Mouse (Mus musculus): ENCODE data around the gene 2310022B05Rik. TPM values are rescaled to one million over a fixed set of nuclear protein-coding genes. Genes with fewer than 3 reads are reported as not detected.

The 2310022B05Rik gene
- total RNA-seq, 2 experiments from 2014 or later = 76.5 to 77.4 TPM

DNA sequence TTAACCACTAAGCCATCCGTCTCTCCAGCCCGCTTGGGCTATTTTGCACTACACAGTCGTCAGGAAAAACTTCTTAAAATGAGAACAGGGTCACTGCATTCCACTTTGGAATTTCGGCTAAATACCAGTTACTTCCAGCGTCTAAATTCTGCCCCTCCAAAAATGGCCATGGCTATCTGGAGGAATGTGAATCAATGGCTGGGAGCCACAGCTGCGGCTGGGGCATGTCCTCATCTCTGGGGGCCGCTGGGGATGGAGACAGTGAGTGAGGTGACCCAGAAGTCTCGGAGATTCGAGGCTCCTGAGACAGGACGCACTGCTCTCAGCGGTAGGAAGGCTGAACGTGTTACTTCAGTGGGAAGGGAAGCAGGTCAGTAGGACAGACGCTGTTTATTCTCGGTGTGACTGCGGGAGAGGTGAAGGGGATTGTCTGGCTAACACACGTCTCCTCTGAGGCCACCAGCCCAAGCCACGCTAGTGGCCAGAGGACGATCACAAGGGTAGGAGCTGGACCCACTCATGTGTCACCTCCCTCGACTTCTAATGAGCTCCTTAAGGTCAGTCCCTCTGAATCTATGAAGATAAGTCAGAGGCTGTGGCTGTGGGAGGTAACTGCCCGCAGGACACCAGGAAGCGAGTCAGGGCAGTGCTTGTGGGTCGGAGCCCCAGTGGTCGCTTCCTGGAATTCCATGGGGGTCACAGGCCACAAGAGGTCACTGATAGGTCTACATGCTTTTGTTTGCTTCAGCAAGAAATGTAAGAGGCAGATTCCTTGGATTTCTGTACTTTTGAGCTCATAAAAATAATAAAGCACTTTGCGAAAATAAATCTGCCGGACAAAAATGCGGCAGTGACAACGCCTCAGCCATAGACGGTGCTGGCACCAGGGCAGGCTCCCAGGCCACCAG, 9.3 kb downstream of the 2310022B05Rik start:
- H3K4me3 ChIP-seq = no peak overlapping the region
- peak overlapping the region; percentile 11; the same call in 1 of the 2 replicates for H3K27ac ChIP-seq
- DNase-seq (ENCODE audit: low spot score in 2 of 2) = no peak
- no peak for TF ChIP-seq CTCF (conservative IDR thresholded peaks at IDR 0.05)

DNA sequence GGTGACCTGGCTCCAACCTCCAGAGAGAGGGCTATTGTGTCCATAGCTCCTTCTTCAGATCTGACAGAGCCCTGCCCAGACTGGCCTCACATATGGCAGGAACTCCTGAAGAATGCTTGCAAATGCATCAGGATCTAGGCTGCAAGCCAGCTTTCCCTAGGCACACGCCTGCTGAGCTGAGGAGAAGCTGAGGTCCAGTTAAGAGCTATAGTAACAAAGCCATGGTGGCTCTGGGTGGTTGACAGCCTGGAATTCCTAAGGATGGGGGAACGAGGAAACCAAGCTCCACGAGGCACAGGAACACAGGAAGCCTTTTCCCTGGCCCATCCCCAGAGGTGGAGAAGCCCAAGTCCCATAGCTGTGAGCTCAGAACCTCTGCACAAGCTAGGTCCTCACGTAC, 10.6 kb downstream of the 2310022B05Rik start:
- no peak overlapping the region; the same call in 1 of the 2 replicates for H3K27ac ChIP-seq
- no peak for TF ChIP-seq CTCF (conservative IDR thresholded peaks at IDR 0.05)
- H3K4me3 ChIP-seq = no peak overlapping the region
- no peak for DNase-seq (ENCODE audit: low spot score in 2 of 2)

DNA sequence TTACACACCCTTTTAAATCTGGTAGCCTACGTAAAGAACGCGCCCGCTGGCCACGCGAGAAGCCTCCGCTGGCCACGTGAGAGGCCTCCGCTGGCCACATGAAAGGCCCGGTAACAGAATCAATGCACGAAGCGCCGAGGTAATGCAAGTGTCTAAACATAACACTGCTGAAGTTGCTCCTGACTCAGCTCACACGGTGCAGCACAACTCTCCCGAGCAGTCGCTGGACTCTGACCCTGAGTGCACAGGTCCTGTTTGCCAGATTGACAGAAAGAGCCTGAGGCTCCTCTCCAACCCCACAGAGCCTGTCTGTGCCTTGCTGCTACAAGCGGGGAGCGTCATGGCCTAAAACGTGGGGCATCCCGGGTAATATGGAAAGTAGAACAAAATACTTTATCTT, 11.4 kb downstream of the 2310022B05Rik start:
- no peak overlapping the region for H3K4me3 ChIP-seq
- 0 out of 2 replicates have a peak overlapping the region, but pooled peaks have one; percentile 10 for H3K27ac ChIP-seq
- DNase-seq (ENCODE audit: low spot score in 2 of 2) = no peak
- no peak for TF ChIP-seq CTCF (conservative IDR thresholded peaks at IDR 0.05)

DNA sequence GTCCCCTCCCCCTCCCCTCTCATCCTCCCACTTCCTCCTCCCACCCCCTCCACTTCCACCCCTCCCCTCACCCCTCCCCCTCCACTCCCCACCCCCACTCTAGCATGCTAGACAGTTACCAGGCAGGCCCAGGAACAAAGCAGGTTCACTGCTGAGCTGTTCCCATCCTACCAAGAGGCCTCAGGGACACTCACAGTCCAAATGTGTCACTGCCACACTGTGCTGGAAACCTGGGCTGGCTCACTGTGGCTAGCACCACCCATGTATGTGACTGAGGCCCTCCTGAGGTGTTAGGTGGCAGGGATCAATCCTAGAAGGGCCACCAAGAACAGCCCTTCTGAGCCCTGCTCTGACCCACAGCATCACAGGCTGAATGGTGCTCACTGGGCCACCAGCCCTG, 14.9 kb downstream of the 2310022B05Rik start:
- no peak for TF ChIP-seq CTCF (conservative IDR thresholded peaks at IDR 0.05)
- Histone ChIP-seq H3K27ac (no peak overlapping the region), H3K4me3 (no peak overlapping the region)
- DNase-seq (ENCODE audit: low spot score in 2 of 2) = no peak

DNA sequence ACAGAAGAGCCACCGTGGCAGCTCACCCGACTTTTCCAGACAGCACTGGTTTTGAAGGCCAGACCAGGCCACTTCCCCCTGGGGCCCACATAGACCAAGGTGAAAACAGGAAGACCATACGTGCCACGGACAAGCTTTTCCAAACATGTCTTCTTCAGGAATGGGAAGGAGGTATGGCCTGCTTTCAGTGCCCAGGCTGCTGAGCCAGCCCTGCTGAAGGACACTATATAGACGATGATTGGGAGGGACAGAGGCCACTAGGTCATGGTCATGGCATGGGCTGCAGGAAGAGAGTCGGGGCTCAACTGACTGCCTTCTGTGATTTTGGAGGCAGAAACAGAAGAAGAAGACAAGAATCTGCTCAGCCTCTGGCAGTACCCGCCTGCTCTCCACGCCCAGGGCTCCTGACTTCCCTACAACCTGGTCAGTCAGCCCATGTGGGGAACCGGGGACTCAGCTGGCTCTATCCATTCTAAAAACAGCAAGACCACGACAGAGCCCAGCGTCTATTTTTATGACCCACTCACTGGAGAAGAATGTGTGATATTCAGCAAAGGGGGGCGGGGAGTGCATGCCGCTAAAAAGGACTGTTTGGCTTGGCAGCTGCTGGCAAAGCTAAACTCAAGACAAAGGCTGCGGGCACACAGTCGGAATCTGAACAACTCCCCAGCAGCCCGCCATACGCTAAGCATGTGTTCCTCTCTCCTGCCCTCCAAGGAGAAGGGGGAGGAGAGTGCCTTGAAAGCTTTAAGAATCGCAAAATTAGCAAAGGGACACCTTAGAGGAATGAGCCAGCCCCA, 19.4 kb downstream of the 2310022B05Rik start:
- Histone ChIP-seq H3K27ac (peak overlapping the region; percentile 77), H3K4me3 (no peak overlapping the region)
- no peak for TF ChIP-seq CTCF (conservative IDR thresholded peaks at IDR 0.05)
- peak; percentile 53 to 62 for DNase-seq (ENCODE audit: low spot score in 2 of 2)

DNA sequence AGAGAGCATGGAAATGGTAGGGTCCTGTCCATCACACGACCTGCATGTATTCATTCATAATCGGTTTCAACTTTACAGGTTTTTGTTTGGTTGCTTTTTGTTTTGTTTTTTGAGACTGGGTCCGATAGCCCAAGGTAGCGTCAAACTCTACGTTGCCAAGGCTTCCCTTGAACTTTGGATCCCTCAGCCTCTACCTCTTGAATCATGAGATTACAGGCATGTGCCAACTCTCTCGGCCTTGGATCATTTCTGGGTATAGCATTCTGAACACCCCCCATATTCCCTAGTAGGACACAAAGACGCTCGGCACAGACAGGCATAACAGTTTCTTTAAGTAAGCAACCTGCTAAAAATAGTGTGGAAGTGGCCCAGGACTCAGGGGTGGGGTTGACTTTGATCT, 21.6 kb downstream of the 2310022B05Rik start:
- TF ChIP-seq CTCF (conservative IDR thresholded peaks at IDR 0.05) = no peak
- Histone ChIP-seq H3K4me3 (no peak overlapping the region), H3K27ac (peak overlapping the region; percentile 5; the same call in 1 of the 2 replicates)
- no peak for DNase-seq (ENCODE audit: low spot score in 2 of 2)

DNA sequence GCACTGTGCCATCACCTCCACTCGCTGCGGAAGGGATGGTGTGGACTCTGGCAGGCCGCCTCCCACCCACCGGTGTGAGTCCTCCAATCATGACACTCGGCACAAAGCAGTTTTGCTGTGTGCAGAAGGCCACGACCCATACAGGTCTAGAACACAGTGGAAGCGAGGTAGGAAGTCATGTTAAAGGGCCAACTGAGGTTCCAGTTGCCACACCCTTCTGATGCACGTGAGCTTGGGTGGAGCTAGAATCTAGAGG, 28.0 kb downstream of the 2310022B05Rik start:
- Histone ChIP-seq H3K27ac (peak overlapping the region; percentile 79; the same call in 1 of the 2 replicates), H3K4me3 (no peak overlapping the region)
- TF ChIP-seq CTCF (conservative IDR thresholded peaks at IDR 0.05) = no peak
- DNase-seq (ENCODE audit: low spot score in 2 of 2) = no peak

DNA sequence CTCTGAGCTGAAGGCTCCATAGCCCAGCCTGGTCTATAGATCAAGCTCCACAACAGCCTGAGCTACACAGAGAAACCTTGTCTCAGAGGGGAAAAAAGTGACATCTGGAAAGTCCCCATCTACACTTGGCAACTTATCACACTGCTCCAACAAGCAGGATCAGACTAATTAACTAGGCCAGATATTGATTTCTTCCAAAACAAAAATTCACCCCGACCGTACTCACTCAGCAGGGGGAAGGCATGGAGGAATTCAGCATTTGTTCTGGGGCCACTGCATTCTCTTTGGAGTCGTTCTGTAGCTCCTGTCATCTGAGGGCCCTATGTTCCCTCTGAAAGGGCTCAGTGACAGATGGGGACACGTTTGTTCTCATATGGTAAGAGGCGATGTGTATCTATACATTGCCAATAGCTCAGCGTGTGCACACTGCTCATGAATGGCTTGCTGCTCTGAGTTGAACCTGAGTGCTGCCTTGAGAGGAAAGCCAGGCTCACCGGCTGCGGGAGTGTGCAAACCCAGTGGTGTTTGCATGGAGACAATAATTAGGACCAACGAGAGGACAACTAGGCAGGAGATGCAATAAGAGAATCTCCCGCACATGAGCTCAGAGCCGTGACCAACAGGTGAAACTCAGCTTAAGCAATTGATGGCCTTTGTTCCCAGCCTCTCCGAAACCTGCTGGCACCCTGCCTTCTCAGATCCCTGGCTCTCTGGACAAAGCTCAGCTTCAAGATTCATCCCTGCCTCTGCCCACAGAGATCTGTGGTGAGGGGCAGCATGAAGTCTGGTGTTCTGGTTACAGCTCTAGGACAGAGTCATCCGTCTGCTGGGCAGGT, 28.5 kb downstream of the 2310022B05Rik start:
- DNase-seq (ENCODE audit: low spot score in 2 of 2) = no peak
- peak overlapping the region; percentile 79 for H3K27ac ChIP-seq
- no peak overlapping the region for H3K4me3 ChIP-seq
- no peak for TF ChIP-seq CTCF (conservative IDR thresholded peaks at IDR 0.05)

DNA sequence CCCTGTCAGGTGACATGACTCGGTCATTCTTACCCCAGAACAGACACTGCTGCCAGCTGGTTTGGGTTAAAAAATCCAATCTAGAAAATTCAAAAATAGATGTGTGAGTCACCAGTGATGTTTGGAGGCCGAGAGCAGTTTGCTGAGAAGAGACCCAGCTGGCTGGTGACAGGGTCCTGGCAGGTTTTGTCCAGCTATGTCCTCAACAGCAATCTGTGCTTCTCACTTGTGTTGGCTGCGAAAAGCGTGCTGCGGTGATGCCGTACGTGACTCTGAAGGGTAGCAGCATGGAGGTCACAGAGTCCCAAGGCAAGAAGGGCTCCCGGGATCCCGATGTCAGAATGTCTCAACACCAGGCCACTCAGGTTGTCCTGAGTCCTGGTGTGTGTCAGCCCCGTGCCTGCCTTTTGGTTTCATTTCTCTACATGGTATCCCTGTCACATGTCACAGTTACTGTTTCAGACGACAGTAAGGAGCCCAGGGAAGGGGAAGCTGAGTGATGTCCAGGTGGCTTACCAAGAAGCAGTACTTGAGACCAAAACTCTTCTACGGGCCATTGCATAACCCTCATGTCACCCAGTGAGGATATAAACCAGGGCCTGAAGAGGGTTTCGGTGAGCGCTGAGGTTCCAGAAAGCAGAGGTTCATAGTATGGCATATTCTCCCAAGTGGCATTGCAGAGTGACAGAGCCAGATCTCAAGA, 30.0 kb downstream of the 2310022B05Rik start:
- peak overlapping the region; percentile 79 for H3K27ac ChIP-seq
- peak in 1 of 2 experiments; percentile 22 for DNase-seq (ENCODE audit: low spot score in 2 of 2)
- no peak for TF ChIP-seq CTCF (conservative IDR thresholded peaks at IDR 0.05)
- H3K4me3 ChIP-seq = no peak overlapping the region

DNA sequence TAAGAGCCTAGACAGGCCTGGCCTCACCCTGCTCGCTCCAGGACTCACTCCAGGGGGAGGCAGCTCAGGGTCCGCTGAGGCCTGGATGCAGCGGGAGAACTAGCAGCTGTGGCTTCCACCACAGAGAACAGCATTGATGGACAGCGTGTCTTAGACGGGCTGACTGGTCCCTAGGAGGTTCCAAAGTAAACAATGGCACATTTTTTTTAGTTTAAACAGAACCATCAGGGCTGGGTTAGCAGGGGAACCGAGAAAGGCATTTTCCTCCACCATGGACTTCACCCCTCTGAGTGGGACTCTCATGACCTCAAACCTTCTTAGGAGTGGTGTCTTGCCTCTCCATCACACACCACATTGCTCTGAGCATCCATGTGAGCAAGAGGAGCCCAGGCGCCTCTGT, 31.2 kb downstream of the 2310022B05Rik start:
- Histone ChIP-seq H3K4me3 (no peak overlapping the region), H3K27ac (peak overlapping the region; percentile 79)
- no peak for DNase-seq (ENCODE audit: low spot score in 2 of 2)
- TF ChIP-seq CTCF (conservative IDR thresholded peaks at IDR 0.05) = no peak

DNA sequence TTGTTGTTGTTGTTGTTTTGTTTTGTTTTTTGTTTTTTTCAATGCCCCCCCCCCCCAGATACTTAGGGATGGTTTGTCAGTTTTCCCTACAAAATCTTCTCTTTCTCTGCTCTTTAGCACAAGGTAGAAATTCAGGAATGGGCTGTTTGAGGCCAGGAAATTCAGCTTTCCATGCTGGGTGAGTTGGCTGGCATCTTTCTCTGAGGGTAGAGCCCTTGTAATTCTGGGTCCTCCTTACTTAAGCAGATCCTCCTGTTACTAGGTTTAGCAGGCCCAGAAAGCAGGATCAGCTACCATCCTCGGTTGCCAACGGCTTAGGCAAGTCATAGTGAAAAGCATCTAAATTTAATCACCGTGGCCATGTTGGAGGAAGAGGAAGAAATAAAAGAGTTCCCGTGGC, 32.3 kb downstream of the 2310022B05Rik start:
- no peak for DNase-seq (ENCODE audit: low spot score in 2 of 2)
- H3K27ac ChIP-seq = peak overlapping the region; percentile 79
- no peak for TF ChIP-seq CTCF (conservative IDR thresholded peaks at IDR 0.05)
- H3K4me3 ChIP-seq = no peak overlapping the region

DNA sequence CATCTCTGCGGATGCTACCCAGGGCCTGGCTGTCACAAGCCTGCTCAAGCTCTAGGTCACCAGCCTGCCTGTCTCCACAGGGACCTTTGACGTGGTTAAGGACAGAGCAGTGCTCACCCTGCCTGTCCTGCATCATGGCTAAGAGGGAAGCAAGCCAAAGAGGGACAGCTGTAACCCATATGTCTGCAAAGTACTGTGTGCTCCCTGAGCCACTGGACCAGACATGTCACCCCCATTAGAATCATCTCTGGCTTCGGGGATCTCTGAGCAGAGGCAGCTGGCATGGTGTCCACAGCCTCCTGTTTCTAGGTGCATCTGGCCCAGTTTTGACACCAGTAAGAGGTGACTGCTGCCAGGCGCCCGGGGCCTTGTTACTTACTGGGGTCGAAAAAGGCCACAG, 32.7 kb downstream of the 2310022B05Rik start:
- no peak for TF ChIP-seq CTCF (conservative IDR thresholded peaks at IDR 0.05)
- Histone ChIP-seq H3K4me3 (no peak overlapping the region), H3K27ac (peak overlapping the region; percentile 79; the same call in 1 of the 2 replicates)
- DNase-seq (ENCODE audit: low spot score in 2 of 2) = no peak

Data from layer of hippocampus, adult 2 months (tissue).